ENCODE assay signal across 12 mouse cellular contexts in genomic region chr11:87452779-87453178, GRCm38 (mm10). TPM values are rescaled to one million over a fixed set of nuclear protein-coding genes. Genes with fewer than 3 reads are reported as not detected.
DNase-seq lines count a peak whose midpoint lies in the region; ATAC-seq lines count a peak whose summit lies in the region.
"Not testable (repeated sequence)": the region's sequence is repeated elsewhere in the genome, so short reads cannot be mapped to it uniquely, and the experiment has no call there.
"Had no signal": no experiment of that assay in that cellular context is flagged by ENCODE, and none has a peak within 500 bp of the region (broad histone marks: within the 10 kb centered on the region; RNA-seq: fewer than 3 reads in every experiment).

No protein-coding gene starts in this region.

- H3K4me1 ChIP-seq in ES-E14 (ENCODE audit: control insufficient read depth in 2 of 2, insufficient read depth in 2 of 2, low read length in 2 of 2, poor library complexity in 1 of 2); embryonic facial prominence, embryonic 13.5 days; kidney, embryonic 14.5 days (ENCODE audit: control insufficient read depth, insufficient read depth, low read length); limb, embryonic 11.5 days (ENCODE audit: control insufficient read depth, insufficient read depth, low read length): not testable (repeated sequence)
- peaks cover 14% of the 10 kb centered on the region for H3K4me1 ChIP-seq in heart, embryonic 13.5 days
- peaks cover 31% of the 10 kb centered on the region for H3K4me1 ChIP-seq in liver, embryonic 12.5 days
- H3K4me1 ChIP-seq in megakaryocyte, embryonic 14.5 days, result peaks cover 29% of the 10 kb centered on the region

- ATAC-seq in embryonic facial prominence, embryonic 13.5 days (ENCODE audit: insufficient number of reproducible peaks, insufficient read depth, low FRiP score, low TSS enrichment, low read depth); heart, embryonic 13.5 days (ENCODE audit: extremely low read depth, insufficient number of reproducible peaks, low FRiP score, low TSS enrichment); kidney, embryonic 14.5 days (ENCODE audit: low FRiP score, low TSS enrichment); limb, embryonic 11.5 days (ENCODE audit: insufficient number of reproducible peaks, low FRiP score, low TSS enrichment, low read depth); liver, embryonic 12.5 days: not testable (repeated sequence)

- WGBS in embryonic facial prominence, embryonic 13.5 days, result 72% methylated on average over 8 of the region's 8 CpGs
- 75% methylated on average over 8 of the region's 8 CpGs for WGBS in heart, embryonic 13.5 days
- WGBS in kidney, embryonic 14.5 days, result 69% methylated on average over 6 of the region's 8 CpGs
- 71% methylated on average over 6 of the region's 8 CpGs for WGBS in limb, embryonic 11.5 days
- 64% methylated on average over 8 of the region's 8 CpGs for WGBS in liver, embryonic 12.5 days (ENCODE audit: insufficient replicate concordance)

- DNase-seq in ES-E14 (ENCODE audit: low read depth, low spot score); limb, embryonic 11.5 days (ENCODE audit: low spot score): not testable (repeated sequence)

- in situ Hi-C loops in ES-E14 (cut with MboI; ENCODE audit: low sequenced_read_pairs in 2 of 2, unreplicated experiment in 2 of 2), result not testable (repeated sequence)

- not testable (repeated sequence) for H3K4me2 ChIP-seq in embryonic facial prominence, embryonic 13.5 days; heart, embryonic 13.5 days; kidney, embryonic 14.5 days (replicated peaks; ENCODE audit: low read depth, low read length)
- peak overlapping the region; percentile 25; the same call in 1 of the 2 replicates for H3K4me2 ChIP-seq in limb, embryonic 11.5 days (ENCODE audit: low read depth, severe bottlenecking)
- peak overlapping the region; percentile 22; the same call in 1 of the 2 replicates for H3K4me2 ChIP-seq in liver, embryonic 12.5 days

- H3K9ac ChIP-seq in ES-E14 (ENCODE audit: insufficient read depth, low read depth, low read length, poor library complexity, severe bottlenecking), result peak overlapping the region; percentile 73; the same call in 1 of the 2 replicates
- H3K9ac ChIP-seq in embryonic facial prominence, embryonic 13.5 days, result 0 out of 2 replicates have a peak overlapping the region, but pooled peaks have one; percentile 17
- 0 out of 2 replicates have a peak overlapping the region, but pooled peaks have one; percentile 34 for H3K9ac ChIP-seq in heart, embryonic 13.5 days
- H3K9ac ChIP-seq in kidney, embryonic 14.5 days (ENCODE audit: low read depth, low read length), result 0 out of 2 replicates have a peak overlapping the region, but pooled peaks have one; percentile 0
- H3K9ac ChIP-seq in limb, embryonic 11.5 days (ENCODE audit: low read length); liver, embryonic 12.5 days: not testable (repeated sequence)

- H3K27me3 ChIP-seq in embryonic facial prominence, embryonic 13.5 days; heart, embryonic 13.5 days (replicated peaks); kidney, embryonic 14.5 days (ENCODE audit: control insufficient read depth, insufficient read depth, low read length); limb, embryonic 11.5 days (ENCODE audit: control insufficient read depth, insufficient read depth, low read length); liver, embryonic 12.5 days (replicated peaks); megakaryocyte, embryonic 14.5 days (replicated peaks): not testable (repeated sequence)

- H3K9me3 ChIP-seq in ES-E14 (ENCODE audit: control insufficient read depth, insufficient read depth, low read depth, low read length); embryonic facial prominence, embryonic 13.5 days; heart, embryonic 13.5 days; kidney, embryonic 14.5 days (ENCODE audit: control insufficient read depth, low read length); limb, embryonic 11.5 days (ENCODE audit: control insufficient read depth, low read length); liver, embryonic 12.5 days (replicated peaks); megakaryocyte, embryonic 14.5 days: not testable (repeated sequence)

- H3K27ac ChIP-seq in ES-E14 (ENCODE audit: insufficient read depth, low read depth, low read length, poor library complexity, severe bottlenecking), result peak overlapping the region; percentile 65; the same call in 1 of the 2 replicates
- H3K27ac ChIP-seq in embryonic facial prominence, embryonic 13.5 days; heart, embryonic 13.5 days (replicated peaks); kidney, embryonic 14.5 days (ENCODE audit: low read depth, low read length); limb, embryonic 11.5 days (replicated peaks; ENCODE audit: low read depth, low read length); liver, embryonic 12.5 days: not testable (repeated sequence)

- peak overlapping the region in 1 of 2 experiments; percentile 26; a peak in 2 of 4 replicates for H3K4me3 ChIP-seq in ES-E14 (ENCODE audit: insufficient read depth in 1 of 2, low read depth in 1 of 2, low read length in 2 of 2, poor library complexity in 1 of 2, severe bottlenecking in 1 of 2)
- not testable (repeated sequence) for H3K4me3 ChIP-seq in embryonic facial prominence, embryonic 13.5 days; heart, embryonic 13.5 days; kidney, embryonic 14.5 days (ENCODE audit: low read length); limb, embryonic 11.5 days (ENCODE audit: low read depth, low read length); liver, embryonic 12.5 days
- peak overlapping the region; percentile 31 for H3K4me3 ChIP-seq in megakaryocyte, embryonic 14.5 days (replicated peaks)

- H3K36me3 ChIP-seq in ES-E14 (ENCODE audit: control insufficient read depth, insufficient read depth, low read length, poor library complexity, severe bottlenecking); embryonic facial prominence, embryonic 13.5 days; heart, embryonic 13.5 days; kidney, embryonic 14.5 days (ENCODE audit: control insufficient read depth, insufficient read depth, low read length); limb, embryonic 11.5 days (ENCODE audit: control insufficient read depth, insufficient read depth, low read length); liver, embryonic 12.5 days; megakaryocyte, embryonic 14.5 days (replicated peaks; ENCODE audit: low read length): not testable (repeated sequence)

RNA-seq across cellular contexts. Expression of gene Tex14, which starts 47.9 kb away (rescaled TPM):
- total RNA-seq in ES-E14 (2012; rRNA removed), result 10.4 and 11.4 TPM in 2 replicates
- 0.04 and 0.26 TPM in 2 replicates for polyA plus RNA-seq in embryonic facial prominence, embryonic 13.5 days (2015; fragmentation: Nextera tagmentation; extraction: Ambion mirVana)
- polyA plus RNA-seq in heart, embryonic 13.5 days (2015; fragmentation: Nextera tagmentation; extraction: Ambion mirVana), result 0.28 and 0.47 TPM in 2 replicates
- 0.27 and 0.71 TPM in 2 replicates for polyA plus RNA-seq in kidney, embryonic 14.5 days (2014; fragmentation: Nextera tagmentation; extraction: Ambion mirVana)
- polyA plus RNA-seq in limb, embryonic 11.5 days (2014; fragmentation: Nextera tagmentation; extraction: Ambion mirVana), result 0.13 and 0.60 TPM in 2 replicates
- polyA plus RNA-seq in liver, embryonic 12.5 days (2016; fragmentation: Nextera tagmentation; extraction: Ambion mirVana), result not detected in 2 replicates
- polyA plus RNA-seq in megakaryocyte, embryonic 14.5 days (2012; ENCODE audit: insufficient read depth, low replicate concordance), result not detected in 2 replicates
- total RNA-seq: gastrocnemius, adult 8-10 months; gastrocnemius, postnatal 36 days had no signal
- polyA plus RNA-seq: erythroblast, embryonic 14.5 days; forebrain, embryonic 15.5 days; hindbrain, embryonic 11.5 days had no signal

RNA-seq across cellular contexts. Expression of gene Rad51c, which starts 48.0 kb away (rescaled TPM):
- 6.7 and 9.9 TPM in 2 replicates for total RNA-seq in ES-E14 (2012; rRNA removed)
- polyA plus RNA-seq in embryonic facial prominence, embryonic 13.5 days (2015; fragmentation: Nextera tagmentation; extraction: Ambion mirVana), result 8.2 and 9.3 TPM in 2 replicates
- polyA plus RNA-seq in heart, embryonic 13.5 days (2015; fragmentation: Nextera tagmentation; extraction: Ambion mirVana), result 9.7 and 9.9 TPM in 2 replicates
- 7.4 and 8.2 TPM in 2 replicates for polyA plus RNA-seq in kidney, embryonic 14.5 days (2014; fragmentation: Nextera tagmentation; extraction: Ambion mirVana)
- polyA plus RNA-seq in limb, embryonic 11.5 days (2014; fragmentation: Nextera tagmentation; extraction: Ambion mirVana), result 14.3 and 14.5 TPM in 2 replicates
- 5.0 and 5.9 TPM in 2 replicates for polyA plus RNA-seq in liver, embryonic 12.5 days (2016; fragmentation: Nextera tagmentation; extraction: Ambion mirVana)
- polyA plus RNA-seq in megakaryocyte, embryonic 14.5 days (2012; ENCODE audit: insufficient read depth, low replicate concordance), result 0.22 TPM in 1 of 2 replicates, not detected in the other
